Mouse (Mus musculus) kidney, postnatal 25 days (tissue): ENCODE data around the gene Myadm.
"Not testable (repeated sequence)": the region's sequence is repeated elsewhere in the genome, so short reads cannot be mapped to it uniquely, and the experiment has no call there.

Experiments used
- DNase-seq, 2 experiments: peaks; one replicate each; pipeline ENCODE4 v3.0.0; 2021; ENCODE audit warnings: mixed read lengths in 2 of 2

Gene Myadm

DNA sequence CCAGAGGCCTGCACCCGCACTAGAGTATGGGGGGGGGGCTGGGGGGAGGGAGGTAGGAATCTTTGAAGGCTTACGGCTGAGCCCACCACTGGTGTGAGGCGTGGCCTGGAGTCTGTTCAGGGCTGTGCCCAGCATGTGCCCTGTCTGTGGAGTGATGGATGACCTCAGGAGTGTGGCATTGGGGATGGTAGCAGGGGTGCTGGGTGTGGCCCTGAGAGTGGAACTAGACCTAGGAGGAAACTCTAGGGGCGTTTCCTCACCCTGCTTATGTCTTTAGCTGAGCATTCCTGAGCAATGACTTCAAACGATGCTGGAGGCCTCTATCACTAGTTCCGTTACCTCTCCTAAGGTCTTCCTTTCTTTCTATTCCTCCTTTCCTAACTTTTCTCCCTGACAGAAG lies 2.3 kb downstream of the Myadm start:
- peak in 1 of 2 experiments; percentile 46 for DNase-seq

DNA sequence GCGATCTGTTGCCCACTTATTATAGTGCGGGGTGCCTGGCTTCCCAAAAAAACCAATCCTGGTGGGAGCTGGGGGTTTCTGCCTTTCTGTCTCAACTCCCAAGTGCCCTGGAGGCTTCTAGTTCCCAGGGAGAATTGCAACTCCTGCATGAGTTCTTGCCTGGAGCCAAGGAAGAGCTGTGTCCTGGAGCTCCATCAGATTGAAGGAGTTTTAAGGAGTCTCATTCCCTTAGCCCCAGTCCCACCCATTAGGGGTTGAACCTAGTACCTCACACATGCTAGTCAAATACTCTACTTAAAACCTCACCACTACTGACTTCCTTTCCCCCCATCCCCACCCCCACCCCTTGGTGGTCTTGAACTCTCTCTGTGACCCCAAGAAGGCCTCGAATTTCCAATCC lies 2.9 kb downstream of the Myadm start:
- DNase-seq = no peak

GRCm38 (mm10) chr7:3292271-3292670 lies 3.4 kb downstream of the Myadm start:
- DNase-seq = not testable (repeated sequence)

DNA sequence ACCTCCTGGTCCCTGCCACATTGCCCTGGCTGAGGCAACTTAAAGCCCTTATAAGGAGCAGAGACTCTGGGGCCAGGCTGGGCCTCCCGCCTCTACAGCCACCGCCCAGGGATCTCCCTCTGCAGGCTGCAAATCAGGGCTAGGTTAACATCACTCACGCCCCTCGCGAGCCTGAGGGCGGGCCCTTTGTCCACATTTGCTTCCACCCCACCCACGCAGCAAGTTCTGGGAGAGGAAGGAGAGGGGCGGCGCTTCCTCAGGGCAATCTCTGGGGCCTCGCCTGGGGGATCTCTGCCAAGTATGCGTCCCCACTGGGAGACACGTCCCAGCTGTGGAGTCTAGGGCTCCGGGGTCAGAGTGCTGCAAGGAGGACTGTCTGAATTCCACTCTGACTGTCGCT lies 3.9 kb downstream of the Myadm start:
- DNase-seq = peak; percentile 93 to 97

GRCm38 (mm10) chr7:3294794-3295193 lies 5.9 kb downstream of the Myadm start:
- no peak for DNase-seq

DNA sequence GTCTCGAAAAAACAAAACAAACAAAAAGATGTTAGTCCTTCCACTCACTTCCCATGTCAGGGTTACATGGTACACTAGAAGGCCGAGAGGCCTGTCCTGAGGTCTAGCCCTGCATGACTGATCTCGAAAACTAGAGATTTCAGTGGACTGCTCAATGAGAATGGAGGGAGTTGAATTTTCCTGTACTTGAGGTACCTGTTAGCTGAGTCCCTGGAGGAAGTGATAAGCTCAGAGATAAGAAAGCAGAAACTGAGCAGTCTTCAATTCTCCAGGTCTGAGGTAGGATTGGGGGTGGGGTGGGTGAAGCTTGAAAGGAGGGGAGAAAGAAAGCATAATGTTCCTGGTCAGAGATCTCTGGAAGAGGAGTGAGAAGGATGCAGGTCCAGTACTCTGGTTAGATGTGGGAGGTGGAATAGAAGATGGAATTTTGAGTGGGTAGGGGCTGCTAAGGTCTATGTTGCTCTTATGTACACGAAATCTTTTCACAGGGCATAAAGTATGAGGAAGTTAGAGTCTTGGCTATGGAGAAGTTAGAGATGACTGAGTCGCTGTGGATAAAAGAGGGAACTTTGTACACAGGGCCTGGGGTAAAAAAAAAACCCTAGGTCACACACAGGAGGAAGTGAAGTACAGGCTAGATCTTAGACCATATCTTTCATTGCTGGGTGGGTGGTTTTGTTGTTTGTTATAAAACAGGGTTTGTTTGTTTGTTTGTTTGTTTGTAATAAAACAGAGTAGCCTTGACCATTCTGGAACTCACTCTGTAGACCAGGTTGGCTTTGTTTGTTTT lies 6.6 kb downstream of the Myadm start:
- no peak for DNase-seq

DNA sequence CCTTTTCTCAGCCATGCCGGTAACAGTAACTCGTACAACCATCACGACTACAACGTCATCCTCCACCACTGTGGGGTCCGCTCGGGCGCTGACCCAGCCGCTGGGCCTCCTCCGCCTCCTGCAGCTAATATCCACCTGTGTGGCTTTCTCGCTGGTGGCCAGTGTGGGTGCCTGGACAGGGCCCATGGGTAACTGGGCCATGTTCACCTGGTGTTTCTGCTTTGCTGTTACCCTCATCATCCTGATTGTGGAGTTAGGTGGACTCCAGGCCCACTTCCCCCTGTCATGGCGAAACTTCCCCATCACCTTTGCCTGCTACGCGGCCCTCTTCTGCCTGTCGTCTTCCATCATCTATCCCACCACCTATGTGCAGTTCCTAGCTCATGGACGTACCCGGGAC lies 7.8 kb downstream of the Myadm start:
- DNase-seq = no peak

DNA sequence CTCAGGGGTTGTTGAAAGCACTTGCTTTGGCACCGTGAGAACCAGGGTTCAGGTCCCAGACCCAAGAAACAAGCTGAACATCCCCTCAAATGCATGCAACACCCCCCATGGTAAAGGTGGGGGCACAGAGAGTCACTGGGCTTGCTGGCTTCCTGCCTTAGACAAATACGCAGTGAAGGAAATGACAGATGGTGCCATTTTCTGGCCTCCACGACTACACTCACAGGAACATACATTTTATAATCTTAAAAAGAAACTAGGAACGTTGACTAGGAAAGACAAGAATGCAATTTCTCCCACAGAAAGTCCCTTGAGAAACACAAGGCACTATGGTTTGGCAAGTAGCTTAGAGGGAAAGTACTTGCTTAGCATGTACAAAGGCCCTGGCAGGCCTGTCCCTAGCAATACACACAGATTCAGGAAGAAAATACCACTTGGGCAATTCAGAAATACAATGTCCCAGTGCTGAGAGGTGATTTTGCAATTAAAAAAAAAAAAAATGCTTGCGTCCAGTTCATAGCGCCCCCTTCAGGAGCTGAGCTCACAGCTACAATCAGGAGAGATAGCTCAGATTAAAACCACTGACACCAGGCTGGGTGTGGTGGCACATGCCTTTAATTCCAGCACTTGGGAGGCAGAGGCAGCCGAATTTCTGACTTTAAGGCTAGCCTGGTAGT lies 11.2 kb downstream of the Myadm start:
- DNase-seq = peak in 1 of 2 experiments; percentile 26

- DNase-seq = no peak
Observed at GRCm38 (mm10) chr7:3300891-3301627, 12.2 kb downstream of the Myadm start.

DNA sequence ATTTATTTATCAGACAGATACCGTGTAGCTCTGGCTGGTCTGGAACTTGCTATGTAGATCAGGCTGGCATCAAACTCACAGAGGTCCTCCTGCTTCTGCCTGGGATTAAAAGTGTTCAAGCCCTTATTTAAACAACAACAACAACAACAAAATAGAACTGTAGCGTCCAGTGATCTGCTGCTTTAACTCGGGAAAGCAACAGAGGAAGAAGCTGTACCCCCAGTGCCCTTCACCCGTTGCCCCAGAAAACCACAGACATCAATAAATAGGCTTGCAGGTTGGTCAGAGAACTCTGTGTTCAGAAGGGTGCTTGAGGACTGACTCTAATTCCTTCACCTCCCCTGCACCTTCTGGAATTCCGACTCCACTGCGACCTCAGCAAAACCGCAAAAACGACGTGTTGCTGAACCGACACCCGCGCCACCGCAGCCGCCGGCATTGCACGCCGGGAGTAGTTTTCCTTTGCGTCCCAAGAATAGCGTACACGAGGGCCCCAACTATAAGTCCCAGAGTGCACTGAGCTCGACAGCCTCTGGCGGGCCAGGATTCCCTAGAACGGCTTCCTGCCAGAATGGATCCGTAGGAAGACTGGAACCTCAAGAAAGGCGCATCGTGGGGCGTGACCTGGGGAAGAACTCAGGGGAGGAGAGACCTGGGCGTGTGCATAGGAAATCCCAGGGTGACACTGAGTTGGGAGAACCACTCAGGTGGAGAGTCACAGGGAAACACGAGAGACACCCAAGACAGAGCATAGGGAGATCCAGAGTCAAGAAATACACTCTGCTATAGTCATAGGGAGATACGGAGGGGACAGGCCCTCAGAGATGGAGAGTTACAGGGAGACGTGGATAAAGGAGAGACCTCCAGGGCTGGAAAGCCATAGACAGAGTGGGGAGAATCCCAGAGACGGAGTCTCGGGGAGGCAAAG lies 13.0 kb downstream of the Myadm start:
- DNase-seq = peak; percentile 24 to 47

DNA sequence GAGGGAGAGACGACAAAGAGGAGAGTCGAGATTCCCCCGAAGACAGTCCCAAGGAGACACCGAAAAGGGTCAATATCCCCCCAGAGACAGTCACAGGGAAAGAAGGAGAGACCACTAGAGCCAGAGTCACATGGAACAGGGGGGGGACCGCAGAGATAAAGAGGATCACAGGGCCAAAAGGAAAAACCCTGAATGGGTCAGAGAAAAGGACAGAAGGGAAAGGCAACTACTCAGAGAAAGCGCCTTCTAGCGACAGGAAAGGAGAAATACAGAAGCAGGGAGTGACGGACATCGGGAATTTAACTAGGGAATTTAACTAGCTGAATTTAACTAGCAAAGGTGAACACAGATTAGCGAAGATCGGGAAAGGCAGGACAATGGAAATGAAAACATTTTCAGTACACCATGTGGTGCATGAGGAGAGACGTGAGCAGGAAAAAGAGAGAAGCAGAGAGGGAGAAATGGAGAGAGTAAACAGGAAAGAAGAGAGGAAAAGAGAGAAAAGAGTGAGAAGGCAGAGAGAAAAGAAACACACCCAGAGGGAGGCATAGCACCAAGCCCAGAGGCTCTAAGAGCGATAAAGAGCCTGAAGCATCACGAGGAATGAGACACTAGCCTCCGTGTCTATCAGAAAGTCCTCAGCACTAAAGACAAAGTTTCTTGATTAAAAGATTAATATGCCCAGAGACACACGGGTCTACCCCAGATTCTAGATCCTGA lies 13.8 kb downstream of the Myadm start:
- no peak for DNase-seq

DNA sequence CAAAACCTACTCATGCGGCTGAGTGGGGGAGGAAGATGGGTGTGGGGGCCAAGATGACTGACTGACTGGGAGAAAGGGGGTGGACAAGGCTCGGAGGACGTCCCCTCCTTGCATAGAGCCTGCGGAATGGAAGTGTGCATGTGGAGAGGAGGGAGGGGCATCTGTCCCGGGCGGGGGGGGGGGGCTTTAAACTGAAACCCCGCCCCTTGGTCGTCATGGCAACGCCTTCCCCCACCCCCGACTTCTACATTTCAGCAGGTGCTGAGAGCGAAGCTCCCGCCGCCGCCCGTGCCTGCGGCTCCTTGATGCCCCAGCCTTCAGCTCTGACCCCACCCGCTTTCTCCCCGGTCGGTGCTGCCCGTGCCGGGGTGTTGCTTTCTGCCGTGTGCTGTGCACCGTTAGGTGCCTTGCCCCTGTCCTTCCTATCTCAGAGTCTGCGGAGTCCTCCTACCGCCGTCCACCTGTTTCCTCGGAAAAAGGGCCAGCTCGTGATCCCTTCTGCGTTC lies 14.4 kb downstream of the Myadm start:
- DNase-seq = peak in 1 of 2 experiments; percentile 21

DNA sequence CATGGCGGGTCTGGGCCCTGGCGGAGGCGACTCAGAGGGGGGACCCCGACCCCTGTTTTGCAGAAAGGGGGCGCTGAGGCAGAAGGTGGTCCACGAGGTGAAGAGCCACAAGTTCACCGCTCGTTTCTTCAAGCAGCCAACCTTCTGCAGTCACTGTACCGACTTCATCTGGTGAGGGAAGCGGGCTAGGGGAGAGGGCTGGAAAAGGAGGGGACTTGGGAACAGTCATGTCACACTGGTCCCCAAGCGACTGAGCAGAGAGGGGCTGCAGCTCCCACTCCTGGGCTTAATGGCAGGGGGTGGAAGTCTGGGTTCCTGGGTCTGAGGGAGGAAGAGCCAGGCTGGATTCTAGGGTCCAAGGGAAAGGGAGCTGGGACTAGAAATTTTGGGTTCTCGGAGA lies 14.9 kb downstream of the Myadm start:
- no peak for DNase-seq

DNA sequence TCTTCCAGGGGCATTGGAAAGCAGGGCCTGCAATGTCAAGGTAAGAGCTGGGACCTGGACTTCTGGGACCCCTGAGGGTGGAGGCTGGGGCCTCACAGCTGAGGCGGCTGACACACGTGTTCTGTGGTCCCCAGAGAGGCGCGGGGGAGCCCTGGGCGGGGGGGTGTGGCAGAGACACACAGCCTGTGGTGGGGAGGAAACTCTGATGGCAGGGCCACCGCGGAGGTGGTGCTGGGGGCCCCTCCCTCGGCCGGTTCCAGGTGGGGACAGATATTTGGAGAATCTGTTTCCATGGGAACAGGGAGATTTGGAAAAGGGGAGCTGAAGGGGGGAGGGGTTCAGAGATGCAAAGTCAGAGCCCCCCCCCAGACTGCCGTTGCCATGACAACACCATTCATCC lies 15.4 kb downstream of the Myadm start:
- no peak for DNase-seq

DNA sequence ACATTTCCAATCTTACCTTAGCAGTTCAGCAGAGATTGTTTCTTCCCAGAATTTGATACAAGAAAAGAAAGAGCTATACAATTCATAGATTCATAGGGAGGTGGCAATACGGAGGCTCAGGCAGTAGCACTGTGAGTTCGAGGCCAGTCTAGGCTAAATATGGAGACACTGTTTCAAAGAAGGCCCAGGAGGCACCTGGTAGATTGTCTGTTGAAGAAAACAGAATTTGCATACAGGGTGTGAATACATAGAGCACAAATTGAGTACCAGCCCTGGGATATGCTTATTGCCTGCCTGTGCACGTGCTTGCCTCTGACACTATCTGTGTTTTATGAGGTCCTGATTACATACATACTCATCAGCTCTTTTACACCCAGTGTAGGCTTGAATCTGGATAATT lies 17.5 kb downstream of the Myadm start:
- DNase-seq = no peak

- DNase-seq = no peak
Observed at GRCm38 (mm10) chr7:3308646-3309045, 19.8 kb downstream of the Myadm start.

DNA sequence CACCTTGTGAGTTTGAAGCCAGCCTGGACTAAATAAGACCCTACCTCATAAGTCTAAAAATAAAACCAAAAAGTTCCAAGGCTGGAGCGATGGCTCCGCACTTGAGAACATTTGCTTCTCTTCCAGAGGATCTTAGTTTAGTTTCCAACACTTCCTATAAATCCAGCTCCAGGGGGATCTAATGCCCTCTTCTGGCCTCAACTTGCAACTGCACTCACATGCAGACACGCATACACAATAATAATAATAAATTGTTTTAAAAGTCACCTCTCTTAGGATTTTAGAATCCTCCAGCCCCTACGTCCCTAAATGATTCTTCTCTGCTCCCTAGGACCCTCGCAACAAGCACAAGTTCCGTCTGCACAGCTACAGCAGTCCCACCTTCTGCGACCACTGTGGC lies 21.4 kb downstream of the Myadm start:
- DNase-seq = no peak

- no peak for DNase-seq
Observed at GRCm38 (mm10) chr7:3313571-3313970, 24.7 kb downstream of the Myadm start.

DNA sequence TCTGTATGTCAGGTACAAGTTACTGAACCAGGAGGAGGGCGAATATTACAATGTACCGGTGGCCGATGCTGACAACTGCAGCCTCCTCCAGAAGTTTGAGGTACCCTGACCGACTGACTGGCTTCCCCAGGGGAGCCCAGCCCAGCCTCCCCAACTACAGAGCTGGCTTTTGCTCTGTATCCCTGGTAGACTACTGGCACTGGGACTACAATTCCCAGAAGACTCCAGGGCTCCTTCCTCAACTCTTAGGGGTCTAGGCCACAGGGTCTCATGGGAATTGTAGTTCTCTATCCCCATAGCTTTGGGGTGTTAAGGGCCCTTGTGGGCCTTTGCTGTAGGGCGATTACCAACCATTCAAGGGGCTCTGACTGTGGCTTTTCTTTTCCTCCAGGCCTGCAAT lies 25.2 kb downstream of the Myadm start:
- no peak for DNase-seq

DNA sequence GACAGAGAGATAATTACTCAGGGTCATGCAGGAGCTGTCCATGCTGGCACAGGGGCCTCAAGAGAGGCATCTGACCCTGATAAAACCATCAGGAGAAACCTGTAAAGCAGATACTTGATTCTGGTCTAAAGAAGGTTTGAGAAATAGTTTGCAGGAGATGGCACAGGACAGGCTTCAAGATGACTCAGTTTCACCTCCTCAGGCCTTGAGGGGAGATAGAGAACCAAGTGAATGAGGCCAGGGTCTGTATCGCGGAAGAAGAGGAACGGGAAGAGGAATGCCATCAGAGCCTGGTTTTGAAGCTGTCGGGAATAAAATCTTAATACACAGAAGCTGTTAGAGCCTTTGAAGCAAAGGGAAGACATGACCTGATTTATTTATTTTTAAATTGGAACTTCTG lies 28.8 kb downstream of the Myadm start:
- DNase-seq = no peak

DNA sequence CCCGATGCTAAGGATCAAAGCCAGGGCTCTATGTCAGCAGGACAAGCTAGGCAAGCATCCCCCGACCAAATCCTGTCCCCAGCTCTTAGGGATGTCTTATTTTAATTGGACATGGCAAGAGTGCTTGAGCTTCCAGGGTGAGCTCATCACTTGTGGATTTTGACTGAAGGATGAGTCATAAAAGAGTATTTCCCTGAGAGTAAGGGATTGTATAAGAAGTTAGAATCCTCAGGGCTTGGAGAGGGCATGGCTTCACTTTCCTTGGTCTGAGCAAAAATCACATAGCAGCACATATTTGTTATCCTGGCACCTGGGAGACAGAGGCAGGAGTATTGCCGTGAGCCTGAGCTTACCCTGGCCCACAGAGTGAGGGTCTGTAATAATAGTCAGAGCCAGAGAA lies 32.0 kb downstream of the Myadm start:
- DNase-seq = no peak

DNA sequence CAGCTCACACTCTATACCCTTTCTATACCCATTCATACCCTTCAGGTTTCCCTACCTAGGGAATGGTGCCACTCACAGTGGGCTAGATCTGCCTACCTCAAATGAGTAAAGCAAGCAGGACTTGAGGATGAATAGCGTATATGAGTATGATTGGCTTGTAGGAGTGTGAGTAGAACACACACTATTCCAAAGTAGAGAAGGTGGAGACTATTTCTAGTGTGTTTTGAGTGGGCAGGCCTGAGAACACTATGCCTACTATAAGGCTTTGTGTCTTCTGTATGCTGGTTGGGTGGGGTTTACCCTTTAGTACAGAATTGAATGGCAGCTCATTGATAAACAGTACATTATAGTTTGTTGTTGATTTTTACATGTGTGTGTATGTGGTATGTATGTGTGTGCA lies 34.9 kb downstream of the Myadm start:
- no peak for DNase-seq
